Mouse (Mus musculus) layer of hippocampus, adult 8-10 months (tissue): Measurements from ENCODE around the gene Arhgap27. TPM values are rescaled to one million over a fixed set of nuclear protein-coding genes. Genes with fewer than 3 reads are reported as not detected.

Experiments used
- DNase-seq, 2 experiments: peaks; one replicate each; pipeline ENCODE4 v3.0.0; 2022; ENCODE audit warnings: low spot score in 2 of 2
- total RNA-seq, 4 experiments: library from RNA; stranded (reverse); gene quantifications; 2 replicates each; pipeline ENCODE4 v1.2.4; 2022

Gene Arhgap27
- total RNA-seq, 4 experiments from 2014 or later: 9.8 to 19.8 (median 15.6) TPM

- no peak for DNase-seq
These were observed 18.6 kb upstream of the Arhgap27 start for GRCm38 (mm10) chr11:103381956-103382613.

GRCm38 (mm10) chr11:103381505-103381904 lies 18.0 kb upstream of the Arhgap27 start:
- DNase-seq: no peak

- no peak for DNase-seq
These were observed 17.0 kb upstream of the Arhgap27 start for GRCm38 (mm10) chr11:103380460-103380859.

- no peak for DNase-seq
These were observed 14.8 kb upstream of the Arhgap27 start for GRCm38 (mm10) chr11:103378341-103378740.

GRCm38 (mm10) chr11:103375772-103376171 lies 12.3 kb upstream of the Arhgap27 start:
- no peak for DNase-seq

- DNase-seq: no peak
These were observed 11.8 kb upstream of the Arhgap27 start for GRCm38 (mm10) chr11:103375258-103375657.

GRCm38 (mm10) chr11:103373922-103374321 lies 10.4 kb upstream of the Arhgap27 start:
- no peak for DNase-seq

- DNase-seq: no peak
These were observed 9.1 kb upstream of the Arhgap27 start for GRCm38 (mm10) chr11:103372561-103372960.

- DNase-seq: peak in 1 of 2 experiments; percentile 53
These were observed 8.6 kb upstream of the Arhgap27 start for GRCm38 (mm10) chr11:103372068-103372467.

GRCm38 (mm10) chr11:103371222-103371539 lies 7.7 kb upstream of the Arhgap27 start:
- DNase-seq: no peak

- no peak for DNase-seq
These were observed 7.1 kb upstream of the Arhgap27 start for GRCm38 (mm10) chr11:103370397-103371221.

- DNase-seq: no peak
These were observed 2.0 kb upstream of the Arhgap27 start for GRCm38 (mm10) chr11:103365530-103365929.

GRCm38 (mm10) chr11:103365022-103365421 lies 1.5 kb upstream of the Arhgap27 start:
- DNase-seq: no peak

- no peak for DNase-seq
These were observed 843 bp upstream of the Arhgap27 start for GRCm38 (mm10) chr11:103364335-103364734.

- DNase-seq: no peak
These were observed 841 bp downstream of the Arhgap27 start for GRCm38 (mm10) chr11:103362521-103363181.

GRCm38 (mm10) chr11:103362054-103362432 lies 1.4 kb downstream of the Arhgap27 start:
- DNase-seq: no peak

GRCm38 (mm10) chr11:103361396-103362053 lies 2.0 kb downstream of the Arhgap27 start:
- no peak for DNase-seq

GRCm38 (mm10) chr11:103360661-103361081 lies 2.8 kb downstream of the Arhgap27 start:
- DNase-seq: no peak

- DNase-seq: peak in 1 of 2 experiments; percentile 83
These were observed 3.5 kb downstream of the Arhgap27 start for GRCm38 (mm10) chr11:103359841-103360641.

GRCm38 (mm10) chr11:103359122-103359521 lies 4.4 kb downstream of the Arhgap27 start:
- DNase-seq: peak in 1 of 2 experiments; percentile 62

GRCm38 (mm10) chr11:103358316-103358715 lies 5.2 kb downstream of the Arhgap27 start:
- DNase-seq: no peak
